Mouse (Mus musculus) midbrain, embryonic 10.5 days (tissue): ENCODE data around the gene Cxcl1. TPM values are rescaled to one million over a fixed set of nuclear protein-coding genes. Genes with fewer than 3 reads are reported as not detected.
A peak's percentile ranks its signal among the peaks of the same experiment; 100 is the strongest.
"Not testable (repeated sequence)": the region's sequence is repeated elsewhere in the genome, so short reads cannot be mapped to it uniquely, and the experiment has no call there.

Source experiments
- DNase-seq: peaks from one replicate; pipeline ENCODE4 v3.0.0-alpha.2; 2017; ENCODE audit warnings: low spot score
- H3K27ac ChIP-seq: fragments of 300-500 bp; sonication (generic); replicated peaks from 2 replicates; pipeline ENCODE4 v1.5.1; 2016; ENCODE audit warnings: mild to moderate bottlenecking
- H3K27me3 ChIP-seq: fragments of 300-500 bp; sonication (generic); 2 replicates; pipeline ENCODE4 v1.6.1; 2016; ENCODE audit warnings: low read depth, mild to moderate bottlenecking; ENCODE audit not compliant: poor library complexity, severe bottlenecking
- H3K36me3 ChIP-seq: fragments of 300-500 bp; sonication (generic); 2 replicates; pipeline ENCODE4 v1.6.1; 2016; ENCODE audit warnings: mild to moderate bottlenecking, moderate library complexity
- H3K4me1 ChIP-seq: fragments of 300-500 bp; sonication (generic); 2 replicates; pipeline ENCODE4 v1.6.1; 2016
- H3K4me3 ChIP-seq: fragments of 300-500 bp; sonication (generic); 2 replicates; pipeline ENCODE4 v1.5.1; 2016; ENCODE audit warnings: mild to moderate bottlenecking, moderate library complexity
- H3K9me3 ChIP-seq: fragments of 300-500 bp; sonication (generic); replicated peaks from 2 replicates; pipeline ENCODE4 v1.6.1; 2016; ENCODE audit warnings: mild to moderate bottlenecking
- WGBS: fragments of 180-500 bp; shearing (Covaris S2); methylation state at CpG from one replicate; pipeline ENCODE4 v1.1.7; 2016; 5-methylcytosine and 5-hydroxymethylcytosine counted together
- polyA plus RNA-seq: library from polyadenylated mRNA; unstranded; fragments of >200 nt; fragmentation: Nextera tagmentation; extraction: Ambion mirVana; gene quantifications from 2 replicates; pipeline ENCODE4 v1.2.1, GENCODE M21; 2016

Gene Cxcl1
- polyA plus RNA-seq = not detected in 2 replicates

GRCm38 (mm10) chr5:90890519-90891463 is at the start of gene Cxcl1:
Gene Cxcl1, plus strand, starts transcription at chr5:90891241.
- Histone ChIP-seq H3K27me3 (peaks cover 8% of the 10 kb centered on the region), H3K36me3 (no peaks in the 10 kb centered on the region), H3K9me3 (no peaks in the 10 kb centered on the region), H3K4me1 (peaks cover 12% of the 10 kb centered on the region), H3K4me3 (peak within 1 kb of the TSS; percentile 63), H3K27ac (peak within 1 kb of the TSS; percentile 63)
- WGBS = 6% methylated on average over 30 of the region's 30 CpGs
- peak; percentile 55 for DNase-seq

DNA sequence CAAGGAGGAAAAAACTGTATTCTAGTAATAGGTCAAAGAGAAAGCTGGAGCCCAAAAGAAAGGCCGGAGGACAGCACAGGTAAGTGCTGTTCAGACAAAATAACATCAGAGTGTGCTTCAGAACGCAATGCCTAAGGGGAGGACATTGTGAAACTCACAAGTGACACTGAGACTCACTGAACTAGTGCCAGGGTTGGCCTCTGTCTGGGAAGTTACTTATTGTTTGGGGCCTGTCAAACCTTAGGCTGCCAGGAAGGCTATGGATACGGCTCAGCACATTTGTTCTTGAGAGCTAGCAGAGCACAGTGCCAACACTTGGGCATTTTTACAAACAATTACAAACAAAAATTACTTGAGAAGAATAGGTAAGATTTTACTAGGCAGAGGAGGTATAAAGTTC is 47.1 kb upstream of the Cxcl1 start:
- Histone ChIP-seq H3K4me1 (no peaks in the 10 kb centered on the region), H3K36me3 (no peaks in the 10 kb centered on the region), H3K27ac (no peak overlapping the region), H3K4me3 (no peak overlapping the region), H3K9me3 (no peaks in the 10 kb centered on the region), H3K27me3 (no peaks in the 10 kb centered on the region)
- 95% methylated on average over 3 of the region's 3 CpGs for WGBS
- DNase-seq = no peak

DNA sequence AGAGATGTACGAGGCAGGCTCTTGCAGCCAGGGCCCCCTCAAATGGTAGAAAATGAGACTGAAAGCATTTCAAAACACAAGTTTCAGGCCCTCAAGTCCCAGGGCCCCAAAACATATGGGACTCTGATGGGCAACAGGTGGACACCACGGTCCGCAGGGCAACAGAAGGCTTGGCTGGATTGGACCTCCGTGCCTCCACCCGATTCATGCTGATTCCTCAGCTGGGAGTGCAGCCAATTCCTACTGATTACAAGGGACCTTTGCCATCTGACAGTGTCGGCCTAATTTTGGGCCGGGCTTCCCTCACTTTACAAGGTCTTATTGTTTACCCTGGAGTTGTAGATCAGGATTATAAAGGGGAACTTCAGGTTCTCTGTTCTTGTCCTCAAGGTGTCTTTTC is 40.9 kb upstream of the Cxcl1 start:
- not testable (repeated sequence) for H3K36me3 ChIP-seq, H3K4me1 ChIP-seq, DNase-seq, H3K9me3 ChIP-seq, H3K4me3 ChIP-seq, H3K27ac ChIP-seq, H3K27me3 ChIP-seq
- 94% methylated on average over 7 of the region's 7 CpGs for WGBS

- not testable (repeated sequence) for DNase-seq
Observed at GRCm38 (mm10) chr5:90851391-90851790, 39.6 kb upstream of the Cxcl1 start.

DNA sequence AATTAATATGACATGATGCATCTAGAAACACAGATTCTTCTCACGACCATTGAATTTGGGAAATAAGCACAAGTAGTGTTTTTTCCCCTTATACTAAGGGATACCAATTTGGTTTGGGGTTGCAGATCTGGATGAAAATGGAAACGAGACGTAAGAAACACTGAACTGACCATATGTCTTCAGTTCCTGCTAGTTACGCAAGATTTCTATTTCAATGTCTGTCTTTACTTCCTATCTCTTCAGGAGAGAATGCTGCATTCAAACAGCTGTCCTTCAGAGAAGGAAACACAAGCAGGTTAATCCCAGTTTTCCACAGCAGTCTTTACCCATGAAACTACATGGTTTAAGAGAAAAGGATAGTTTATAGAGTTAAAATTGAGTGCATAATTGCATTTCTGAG is 37.8 kb upstream of the Cxcl1 start:
- no peak for DNase-seq
- no peak overlapping the region for H3K27ac ChIP-seq
- H3K4me1 ChIP-seq = no peaks in the 10 kb centered on the region
- H3K4me3 ChIP-seq = no peak overlapping the region
- H3K9me3 ChIP-seq = no peaks in the 10 kb centered on the region
- H3K27me3 ChIP-seq = no peaks in the 10 kb centered on the region
- H3K36me3 ChIP-seq = no peaks in the 10 kb centered on the region
- 94% methylated on average over 4 of the region's 4 CpGs for WGBS

More at GRCm38 (mm10) chr5:90851391-90851790, 39.6 kb upstream of the Cxcl1 start:
- not testable (repeated sequence) for H3K36me3 ChIP-seq, H3K4me3 ChIP-seq, H3K27ac ChIP-seq, H3K27me3 ChIP-seq, H3K4me1 ChIP-seq, H3K9me3 ChIP-seq
- 97% methylated on average over 11 of the region's 11 CpGs for WGBS

DNA sequence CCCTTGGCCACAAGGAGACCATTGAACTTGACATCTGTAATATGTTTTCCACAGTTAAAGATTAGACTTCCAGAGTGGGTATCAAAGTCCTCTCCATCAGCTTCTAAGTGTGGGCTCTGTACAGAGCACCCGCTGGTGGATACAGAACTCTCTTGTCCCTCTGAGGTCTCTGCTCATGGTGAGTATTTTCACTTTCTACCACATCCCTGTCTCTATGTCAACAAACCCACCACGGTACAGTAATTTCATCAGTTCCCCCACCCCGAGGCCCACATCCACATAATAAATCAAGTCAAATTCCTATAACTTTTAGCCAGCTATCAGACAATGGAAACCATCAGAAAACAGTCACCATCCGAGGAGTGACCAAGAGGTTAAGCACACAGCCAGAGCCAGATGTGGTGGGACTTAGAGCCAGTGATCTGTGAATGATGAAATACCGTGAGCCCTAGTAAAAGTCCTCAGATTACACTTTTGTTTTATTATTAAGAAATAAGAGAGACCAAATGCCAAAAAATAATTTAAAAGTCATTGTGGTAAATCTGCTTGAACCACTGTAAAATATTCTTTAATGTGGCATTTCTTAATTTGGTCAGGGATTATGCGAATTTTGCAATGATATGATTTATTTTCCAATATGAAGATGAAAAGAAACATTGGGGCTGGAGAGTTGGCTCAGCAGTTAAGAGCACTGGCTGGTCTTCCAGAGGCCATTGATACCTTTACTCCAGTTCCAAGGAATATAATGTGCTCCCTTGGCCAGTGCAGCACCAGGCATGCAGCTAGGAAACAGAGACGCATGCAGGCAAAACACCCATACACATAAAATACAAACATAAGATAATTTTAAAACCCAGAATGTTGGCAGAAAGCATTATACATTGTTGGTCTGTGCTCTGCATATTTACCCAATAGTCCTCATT is 35.5 kb upstream of the Cxcl1 start:
- 86% methylated on average over 7 of the region's 7 CpGs for WGBS

GRCm38 (mm10) chr5:90857463-90857862 is 33.6 kb upstream of the Cxcl1 start:
- 83% methylated on average over 5 of the region's 5 CpGs for WGBS
- H3K9me3 ChIP-seq = no peaks in the 10 kb centered on the region
- H3K27me3 ChIP-seq = no peaks in the 10 kb centered on the region
- H3K4me3 ChIP-seq = no peak overlapping the region
- no peaks in the 10 kb centered on the region for H3K4me1 ChIP-seq
- no peaks in the 10 kb centered on the region for H3K36me3 ChIP-seq
- H3K27ac ChIP-seq = no peak overlapping the region
- DNase-seq = no peak

More for the DNA sequence above, 35.5 kb upstream of the Cxcl1 start:
- Histone ChIP-seq H3K4me1 (no peaks in the 10 kb centered on the region), H3K36me3 (no peaks in the 10 kb centered on the region), H3K27ac (no peak overlapping the region), H3K4me3 (no peak overlapping the region), H3K9me3 (no peaks in the 10 kb centered on the region), H3K27me3 (no peaks in the 10 kb centered on the region)
- no peak for DNase-seq

GRCm38 (mm10) chr5:90858429-90858828 is 32.6 kb upstream of the Cxcl1 start:
- Histone ChIP-seq H3K27me3 (no peaks in the 10 kb centered on the region), H3K27ac (no peak overlapping the region), H3K9me3 (no peaks in the 10 kb centered on the region), H3K4me1 (no peaks in the 10 kb centered on the region), H3K4me3 (no peak overlapping the region), H3K36me3 (no peaks in the 10 kb centered on the region)
- no peak for DNase-seq
- WGBS = 85% methylated on average over 2 of the region's 2 CpGs

DNA sequence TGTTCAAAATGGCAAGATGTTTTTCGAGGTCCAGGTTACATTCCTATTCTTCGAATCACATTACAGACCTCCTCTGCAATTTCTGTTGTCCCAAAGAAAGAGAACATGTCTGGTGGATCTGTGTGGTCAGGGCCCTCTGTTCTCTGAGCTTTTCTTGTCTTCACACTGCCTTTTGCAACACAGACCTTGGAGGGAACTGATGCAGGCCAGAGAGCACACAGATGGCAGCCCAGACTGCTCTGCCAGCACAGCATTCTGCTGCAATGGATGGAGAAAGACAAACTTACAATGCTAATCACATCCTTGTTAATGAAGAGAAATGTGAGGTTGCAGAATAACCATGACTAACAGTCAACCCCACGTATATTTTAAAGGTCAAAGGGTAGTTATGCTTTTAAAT is 32.0 kb upstream of the Cxcl1 start:
- H3K36me3 ChIP-seq = no peaks in the 10 kb centered on the region
- H3K4me1 ChIP-seq = no peaks in the 10 kb centered on the region
- WGBS = 92% methylated on average over 3 of the region's 3 CpGs
- no peaks in the 10 kb centered on the region for H3K27me3 ChIP-seq
- no peak overlapping the region for H3K4me3 ChIP-seq
- H3K9me3 ChIP-seq = no peaks in the 10 kb centered on the region
- H3K27ac ChIP-seq = no peak overlapping the region
- DNase-seq = no peak

DNA sequence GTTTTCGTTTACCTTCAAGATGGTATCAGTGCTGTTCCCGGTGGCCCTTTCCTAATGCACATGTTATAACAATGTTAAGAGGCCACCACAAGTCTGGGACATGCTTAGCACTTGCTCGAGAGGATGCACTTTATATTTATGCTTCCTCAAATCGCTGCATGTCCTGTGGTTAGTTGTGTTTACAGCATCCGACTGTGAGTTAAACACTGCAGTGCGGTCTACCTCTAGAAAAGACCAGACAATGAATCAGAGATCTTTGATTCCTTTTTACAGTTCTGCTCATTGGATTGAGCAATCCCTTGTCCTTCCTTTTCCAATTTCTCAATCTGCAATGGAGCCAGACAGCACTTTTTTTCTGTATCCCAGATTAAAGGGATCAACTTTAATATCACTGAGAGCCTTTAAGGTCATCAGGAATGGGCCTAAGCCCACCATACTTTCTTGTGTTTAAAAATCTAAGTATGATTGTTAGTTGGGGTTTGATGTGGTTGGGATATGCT is 29.1 kb upstream of the Cxcl1 start:
- 88% methylated on average over 6 of the region's 6 CpGs for WGBS
- no peak overlapping the region for H3K27ac ChIP-seq

GRCm38 (mm10) chr5:90866770-90867169 is 24.3 kb upstream of the Cxcl1 start:
- DNase-seq = no peak
- no peaks in the 10 kb centered on the region for H3K9me3 ChIP-seq
- H3K4me1 ChIP-seq = no peaks in the 10 kb centered on the region
- no peak overlapping the region for H3K27ac ChIP-seq
- H3K4me3 ChIP-seq = no peak overlapping the region
- H3K27me3 ChIP-seq = no peaks in the 10 kb centered on the region
- no peaks in the 10 kb centered on the region for H3K36me3 ChIP-seq

More for the DNA sequence above, 29.1 kb upstream of the Cxcl1 start:
- Histone ChIP-seq H3K4me3 (no peak overlapping the region), H3K9me3 (no peaks in the 10 kb centered on the region), H3K4me1 (no peaks in the 10 kb centered on the region), H3K36me3 (no peaks in the 10 kb centered on the region), H3K27me3 (no peaks in the 10 kb centered on the region)
- no peak for DNase-seq

DNA sequence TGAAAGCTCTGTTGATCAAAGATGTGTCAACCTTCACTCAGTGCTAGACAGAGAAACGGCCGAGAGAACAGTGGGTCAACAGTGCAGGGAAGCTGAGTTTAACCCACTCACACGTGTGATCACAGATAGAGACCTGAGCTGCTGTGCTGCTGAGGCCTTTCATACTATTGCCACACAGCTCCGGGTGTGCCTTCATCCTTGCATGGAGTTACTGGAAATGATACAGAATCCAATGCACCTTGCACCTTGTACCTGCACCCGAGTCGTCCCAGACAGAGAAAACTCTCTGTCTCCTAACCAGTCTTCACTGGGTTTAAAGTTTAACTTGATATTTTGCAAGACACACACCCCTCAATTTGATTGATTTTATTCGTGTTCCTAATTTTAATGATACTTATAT is 18.7 kb upstream of the Cxcl1 start:
- WGBS = 86% methylated on average over 7 of the region's 7 CpGs
- no peak for DNase-seq
- H3K36me3 ChIP-seq = no peaks in the 10 kb centered on the region
- H3K9me3 ChIP-seq = no peaks in the 10 kb centered on the region
- H3K27me3 ChIP-seq = no peaks in the 10 kb centered on the region
- H3K27ac ChIP-seq = no peak overlapping the region
- no peaks in the 10 kb centered on the region for H3K4me1 ChIP-seq
- no peak overlapping the region for H3K4me3 ChIP-seq
